Mouse (Mus musculus): ENCODE measurements around the gene Ugt1a9.

The Ugt1a9 gene

GRCm38 (mm10) chr1:88258881-88259642 is 188.5 kb downstream of the Ugt1a9 start:
- DNase-seq (ENCODE audit: low spot score in 2 of 2) = no peak

GRCm38 (mm10) chr1:88259643-88260024 is 189.0 kb downstream of the Ugt1a9 start:
- DNase-seq (ENCODE audit: low spot score in 2 of 2) = no peak

- DNase-seq (ENCODE audit: low spot score in 2 of 2) = no peak
Measured at GRCm38 (mm10) chr1:88260114-88260513, 189.5 kb downstream of the Ugt1a9 start.

GRCm38 (mm10) chr1:88260604-88261377 is 190.2 kb downstream of the Ugt1a9 start:
- DNase-seq (ENCODE audit: low spot score in 2 of 2) = no peak

GRCm38 (mm10) chr1:88261706-88262105 is 191.1 kb downstream of the Ugt1a9 start:
- DNase-seq (ENCODE audit: low spot score in 2 of 2) = no peak

- peak in 1 of 2 experiments; percentile 30 for DNase-seq (ENCODE audit: low spot score in 2 of 2)
Measured at GRCm38 (mm10) chr1:88262255-88262654, 191.7 kb downstream of the Ugt1a9 start.

GRCm38 (mm10) chr1:88262961-88263360 is 192.4 kb downstream of the Ugt1a9 start:
- DNase-seq (ENCODE audit: low spot score in 2 of 2) = no peak

GRCm38 (mm10) chr1:88263778-88264177 is 193.2 kb downstream of the Ugt1a9 start:
- DNase-seq (ENCODE audit: low spot score in 2 of 2) = no peak

GRCm38 (mm10) chr1:88264237-88264868 is 193.8 kb downstream of the Ugt1a9 start:
- DNase-seq (ENCODE audit: low spot score in 2 of 2) = no peak

GRCm38 (mm10) chr1:88264869-88265240 is 194.3 kb downstream of the Ugt1a9 start:
- no peak for DNase-seq (ENCODE audit: low spot score in 2 of 2)

GRCm38 (mm10) chr1:88266123-88266522 is 195.5 kb downstream of the Ugt1a9 start:
- DNase-seq (ENCODE audit: low spot score in 2 of 2) = no peak

GRCm38 (mm10) chr1:88267489-88267888 is 196.9 kb downstream of the Ugt1a9 start:
- no peak for DNase-seq (ENCODE audit: low spot score in 2 of 2)

GRCm38 (mm10) chr1:88268070-88268469 is 197.5 kb downstream of the Ugt1a9 start:
- no peak for DNase-seq (ENCODE audit: low spot score in 2 of 2)
